Mouse (Mus musculus): ENCODE data around the gene Gm42420.

DNA sequence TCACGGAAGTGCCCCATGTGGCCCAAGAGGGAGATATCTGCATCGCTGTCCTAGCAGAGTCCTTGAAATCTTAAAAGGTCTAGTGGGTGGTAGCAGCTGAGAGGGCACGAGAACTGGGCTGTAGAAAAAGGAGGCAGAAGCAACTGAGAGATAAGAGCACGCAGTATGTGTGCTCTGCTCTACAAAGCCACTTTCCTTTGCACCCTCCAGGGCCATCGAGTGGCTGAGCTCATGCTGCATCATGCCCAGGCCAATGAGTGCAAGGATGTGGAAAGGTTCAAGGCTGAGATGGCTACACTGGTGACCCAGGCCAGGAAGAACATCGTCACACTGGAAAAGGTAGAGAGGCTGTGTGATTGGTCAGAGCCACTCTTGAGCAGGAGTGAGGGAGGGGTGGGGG is at the start of gene Gm42420:
- no peak for TF ChIP-seq POLR2A (IDR thresholded peaks at IDR 0.05; ENCODE audit: insufficient read length, low read depth)
- no peak for TF ChIP-seq USF1 (IDR thresholded peaks at IDR 0.05; ENCODE audit: low read depth)
- no peak for TF ChIP-seq TCF12 (IDR thresholded peaks at IDR 0.05; ENCODE audit: insufficient read depth, poor library complexity, severe bottlenecking)
- no peak for TF ChIP-seq MAX (IDR thresholded peaks at IDR 0.05; ENCODE audit: low read depth)
- TF ChIP-seq SRF (IDR thresholded peaks at IDR 0.05; ENCODE audit: control insufficient read depth, insufficient read length, low read depth): no peak
- TF ChIP-seq MYOD1 (IDR thresholded peaks at IDR 0.05; ENCODE audit: control insufficient read depth in 1 of 3, insufficient read length in 2 of 3, low read depth in 2 of 3): no peak
- no peak for TF ChIP-seq TCF3 (IDR thresholded peaks at IDR 0.05; ENCODE audit: insufficient read length, low read depth)
